Mouse (Mus musculus) erythroid progenitor cell, adult 5-6 weeks (primary cell): ENCODE measurements around the gene Aip. TPM values are rescaled to one million over a fixed set of nuclear protein-coding genes. Genes with fewer than 3 reads are reported as not detected.
"Not testable (repeated sequence)": the region's sequence is repeated elsewhere in the genome, so short reads cannot be mapped to it uniquely, and the experiment has no call there.

Source experiments
- ATAC-seq: replicated peaks from 2 replicates; pipeline ENCODE4 v1.8.0; 2016; ENCODE audit warnings: moderate number of reproducible peaks, mild to moderate bottlenecking, moderate TSS enrichment, inconsistent platforms; ENCODE audit not compliant: poor library complexity, low FRiP score, severe bottlenecking
- total RNA-seq, 2 experiments: library from RNA; stranded (forward) in 1 of 2; stranded (reverse) in 1 of 2; fragments of 150-400 nt in 1 of 2; fragments of 186-747, 209-891 nt in 1 of 2; gene quantifications; 2 replicates each; pipeline versions ENCODE4 v1.2.3 to v1.2.4; 2015 to 2017; ENCODE audit warnings: low replicate concordance in 2 of 2

Aip gene
- total RNA-seq, 2 experiments from 2014 or later, result 33.5 to 41.2 TPM

GRCm38 (mm10) chr19:4072706-4073424 lies 52.8 kb downstream of the Aip start:
- ATAC-seq, result no peak

DNA sequence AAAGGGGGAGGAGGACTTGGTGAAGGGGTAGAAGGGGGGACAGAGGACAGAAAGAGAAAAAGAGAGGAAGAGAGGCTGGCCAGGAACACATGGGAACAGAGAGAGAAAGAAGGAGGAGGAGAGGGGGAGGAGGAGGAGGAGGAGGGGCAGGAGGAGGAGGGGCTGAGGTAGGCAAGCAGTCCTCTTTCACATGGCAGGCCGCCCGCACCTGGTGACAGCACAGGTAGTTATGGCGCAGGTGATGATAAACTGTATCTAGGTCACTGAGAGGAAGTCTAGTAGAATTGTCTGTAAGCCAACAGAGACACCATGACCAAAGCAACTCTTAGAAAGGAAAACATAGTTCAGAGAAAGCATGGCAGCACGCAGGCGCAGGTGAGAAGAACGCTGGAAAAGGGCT lies 54.3 kb downstream of the Aip start:
- ATAC-seq, result no peak

- ATAC-seq, result no peak
Measured at GRCm38 (mm10) chr19:4070756-4071155, 54.9 kb downstream of the Aip start.

DNA sequence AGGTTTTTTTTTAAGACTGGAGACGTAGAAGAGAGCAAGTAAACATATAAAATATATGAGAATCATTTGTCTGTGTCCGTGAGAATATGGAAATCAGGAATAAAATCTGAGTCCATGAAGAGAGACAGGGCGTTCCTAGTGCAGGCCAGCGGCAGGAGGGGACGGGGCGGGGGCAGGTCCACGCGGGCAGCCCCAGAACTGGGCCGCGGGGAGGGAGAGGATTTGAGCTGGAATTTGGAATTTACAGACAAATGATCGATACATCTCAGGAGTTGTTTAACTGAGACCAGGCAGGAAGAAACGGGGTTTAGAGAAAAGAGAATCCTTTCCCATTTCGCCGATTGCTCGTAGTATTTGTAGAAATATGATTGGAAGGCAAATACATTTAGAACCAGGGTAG lies 55.3 kb downstream of the Aip start:
- no peak for ATAC-seq

- no peak for ATAC-seq
Measured at GRCm38 (mm10) chr19:4068717-4069410, 56.8 kb downstream of the Aip start.

DNA sequence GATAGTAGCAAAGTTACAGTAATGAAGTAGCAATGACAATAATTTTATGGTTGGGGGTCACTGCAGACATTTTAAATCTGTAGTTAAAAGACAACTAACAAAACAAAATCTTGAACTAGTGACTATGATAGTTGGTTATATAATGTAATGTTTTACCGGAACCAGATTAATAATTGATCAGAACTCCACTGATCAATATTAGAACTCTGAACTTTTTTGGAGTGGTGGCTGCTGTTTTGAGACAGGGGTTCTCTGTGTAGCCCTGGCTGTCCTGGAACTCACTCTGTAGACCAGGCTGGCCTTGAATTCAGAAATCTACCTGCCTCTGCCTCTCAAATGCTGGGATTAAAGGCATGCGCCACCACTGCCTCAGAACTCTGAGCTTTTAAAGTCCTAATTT lies 57.4 kb downstream of the Aip start:
- ATAC-seq, result not testable (repeated sequence)

- no peak for ATAC-seq
Measured at GRCm38 (mm10) chr19:4066877-4067276, 58.8 kb downstream of the Aip start.

- no peak for ATAC-seq
Measured at GRCm38 (mm10) chr19:4066280-4066679, 59.4 kb downstream of the Aip start.

DNA sequence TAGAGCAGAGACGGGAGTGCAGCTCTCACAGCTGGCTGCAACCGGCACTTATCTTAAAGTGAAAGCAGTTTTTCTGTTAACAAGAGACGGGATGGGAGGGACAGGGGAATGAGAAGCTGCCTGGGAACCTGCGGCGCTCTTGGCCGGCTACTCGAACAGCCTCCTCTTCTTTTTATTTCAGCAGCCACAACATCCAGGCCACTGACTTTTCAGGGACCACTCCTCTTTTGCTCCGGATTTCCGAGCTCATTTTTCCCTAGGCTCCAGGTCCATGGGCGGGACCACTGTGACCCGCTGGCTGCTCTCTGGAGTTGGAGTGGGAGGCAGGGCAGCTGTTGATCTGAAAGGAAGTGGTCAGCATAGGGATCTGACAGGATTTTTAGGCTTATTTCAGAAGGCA lies 61.2 kb downstream of the Aip start:
- not testable (repeated sequence) for ATAC-seq

Other genes starting within 250 kb of the Aip start
Only the 30 nearest of the 33 such genes appear.
- gene Unc93b1, start 190.7 kb downstream of the Aip start, total RNA-seq (2015; ENCODE audit: low replicate concordance), result 28.5 and 29.3 TPM in 2 replicates
- gene Unc93b1, start 190.7 kb downstream of the Aip start, total RNA-seq (2017; ENCODE audit: low replicate concordance), result 28.2 and 34.4 TPM in 2 replicates
- gene Aldh3b3, start 167.2 kb downstream of the Aip start, total RNA-seq (2015; ENCODE audit: low replicate concordance), result 3.6 TPM in 1 of 2 replicates, not detected in the other
- gene Aldh3b3, start 167.2 kb downstream of the Aip start, total RNA-seq (2017; ENCODE audit: low replicate concordance), result not detected in 2 replicates
- 1.3 and 6.5 TPM in 2 replicates for gene Aldh3b2, start 153.5 kb downstream of the Aip start, total RNA-seq (2015; ENCODE audit: low replicate concordance)
- 1.1 and 2.4 TPM in 2 replicates for gene Aldh3b2, start 153.5 kb downstream of the Aip start, total RNA-seq (2017; ENCODE audit: low replicate concordance)
- gene Acy3, start 139.3 kb downstream of the Aip start, total RNA-seq (2015; ENCODE audit: low replicate concordance), result not detected in 2 replicates
- not detected in 2 replicates for gene Acy3, start 139.3 kb downstream of the Aip start, total RNA-seq (2017; ENCODE audit: low replicate concordance)
- not detected in 2 replicates for gene Tbx10, start 133.1 kb downstream of the Aip start, total RNA-seq (2015; ENCODE audit: low replicate concordance)
- gene Tbx10, start 133.1 kb downstream of the Aip start, total RNA-seq (2017; ENCODE audit: low replicate concordance), result not detected in 2 replicates
- gene Nudt8, start 125.3 kb downstream of the Aip start, total RNA-seq (2015; ENCODE audit: low replicate concordance), result not detected in 2 replicates
- 1.4 TPM in 1 of 2 replicates, not detected in the other for gene Nudt8, start 125.3 kb downstream of the Aip start, total RNA-seq (2017; ENCODE audit: low replicate concordance)
- gene Gm49405, start 125.2 kb downstream of the Aip start, total RNA-seq (2015; ENCODE audit: low replicate concordance), result not detected in 2 replicates
- gene Gm49405, start 125.2 kb downstream of the Aip start, total RNA-seq (2017; ENCODE audit: low replicate concordance), result 0.90 TPM in 1 of 2 replicates, not detected in the other
- 0.42 TPM in 1 of 2 replicates, not detected in the other for gene Doc2g, start 122.5 kb downstream of the Aip start, total RNA-seq (2015; ENCODE audit: low replicate concordance)
- gene Doc2g, start 122.5 kb downstream of the Aip start, total RNA-seq (2017; ENCODE audit: low replicate concordance), result 3.0 TPM in 1 of 2 replicates, not detected in the other
- gene Ndufv1, start 113.1 kb downstream of the Aip start, total RNA-seq (2015; ENCODE audit: low replicate concordance), result 77.1 and 96.6 TPM in 2 replicates
- gene Ndufv1, start 113.1 kb downstream of the Aip start, total RNA-seq (2017; ENCODE audit: low replicate concordance), result 161 and 207 TPM in 2 replicates
- gene Gstp1, start 87.9 kb downstream of the Aip start, total RNA-seq (2015; ENCODE audit: low replicate concordance), result 115 and 185 TPM in 2 replicates
- 22.8 and 23.9 TPM in 2 replicates for gene Gstp1, start 87.9 kb downstream of the Aip start, total RNA-seq (2017; ENCODE audit: low replicate concordance)
- gene Gstp2, start 79.8 kb downstream of the Aip start, total RNA-seq (2015; ENCODE audit: low replicate concordance), result 3.2 TPM in 1 of 2 replicates, not detected in the other
- 3.2 TPM in 1 of 2 replicates, not detected in the other for gene Gstp2, start 79.8 kb downstream of the Aip start, total RNA-seq (2017; ENCODE audit: low replicate concordance)
- gene Gstp3, start 66.3 kb downstream of the Aip start, total RNA-seq (2015; ENCODE audit: low replicate concordance), result 8.8 and 15.9 TPM in 2 replicates
- gene Gstp3, start 66.3 kb downstream of the Aip start, total RNA-seq (2017; ENCODE audit: low replicate concordance), result 16.8 and 19.8 TPM in 2 replicates
- not detected in 2 replicates for gene Cabp2, start 44.3 kb downstream of the Aip start, total RNA-seq (2015; ENCODE audit: low replicate concordance)
- gene Cabp2, start 44.3 kb downstream of the Aip start, total RNA-seq (2017; ENCODE audit: low replicate concordance), result not detected in 2 replicates
- gene Cdk2ap2, start 28.7 kb downstream of the Aip start, total RNA-seq (2015; ENCODE audit: low replicate concordance), result 118 and 124 TPM in 2 replicates
- gene Cdk2ap2, start 28.7 kb downstream of the Aip start, total RNA-seq (2017; ENCODE audit: low replicate concordance), result 17.9 and 36.3 TPM in 2 replicates
- gene Pitpnm1, start 25.9 kb downstream of the Aip start, total RNA-seq (2015; ENCODE audit: low replicate concordance), result 56.6 and 67.1 TPM in 2 replicates
- gene Pitpnm1, start 25.9 kb downstream of the Aip start, total RNA-seq (2017; ENCODE audit: low replicate concordance), result 33.9 and 60.9 TPM in 2 replicates
- 1.1 TPM in 1 of 2 replicates, not detected in the other for gene Gpr152, start 13.9 kb upstream of the Aip start, total RNA-seq (2015; ENCODE audit: low replicate concordance)
- not detected in 2 replicates for gene Gpr152, start 13.9 kb upstream of the Aip start, total RNA-seq (2017; ENCODE audit: low replicate concordance)
- not detected in 2 replicates for gene Cabp4, start 18.2 kb upstream of the Aip start, total RNA-seq (2015; ENCODE audit: low replicate concordance)
- not detected in 2 replicates for gene Cabp4, start 18.2 kb upstream of the Aip start, total RNA-seq (2017; ENCODE audit: low replicate concordance)
- gene Coro1b, start 22.8 kb upstream of the Aip start, total RNA-seq (2015; ENCODE audit: low replicate concordance), result 68.3 and 83.3 TPM in 2 replicates
- gene Coro1b, start 22.8 kb upstream of the Aip start, total RNA-seq (2017; ENCODE audit: low replicate concordance), result 8.5 and 48.9 TPM in 2 replicates
- gene Ptprcap, start 27.7 kb upstream of the Aip start, total RNA-seq (2015; ENCODE audit: low replicate concordance), result 66.3 and 73.4 TPM in 2 replicates
- gene Ptprcap, start 27.7 kb upstream of the Aip start, total RNA-seq (2017; ENCODE audit: low replicate concordance), result 14.4 and 38.8 TPM in 2 replicates
- gene Rps6kb2, start 37.5 kb upstream of the Aip start, total RNA-seq (2015; ENCODE audit: low replicate concordance), result 39.8 and 52.3 TPM in 2 replicates
- gene Rps6kb2, start 37.5 kb upstream of the Aip start, total RNA-seq (2017; ENCODE audit: low replicate concordance), result 21.4 and 34.8 TPM in 2 replicates
- 0.72 and 2.5 TPM in 2 replicates for gene Carns1, start 49.6 kb upstream of the Aip start, total RNA-seq (2015; ENCODE audit: low replicate concordance)
- 0.13 and 1.5 TPM in 2 replicates for gene Carns1, start 49.6 kb upstream of the Aip start, total RNA-seq (2017; ENCODE audit: low replicate concordance)
- gene Tbc1d10c, start 65.4 kb upstream of the Aip start, total RNA-seq (2015; ENCODE audit: low replicate concordance), result 8.0 and 31.0 TPM in 2 replicates
- gene Tbc1d10c, start 65.4 kb upstream of the Aip start, total RNA-seq (2017; ENCODE audit: low replicate concordance), result 6.2 and 14.2 TPM in 2 replicates
- 181 and 188 TPM in 2 replicates for gene Ppp1ca, start 66.2 kb upstream of the Aip start, total RNA-seq (2015; ENCODE audit: low replicate concordance)
- gene Ppp1ca, start 66.2 kb upstream of the Aip start, total RNA-seq (2017; ENCODE audit: low replicate concordance), result 185 and 268 TPM in 2 replicates
- 44.0 and 54.1 TPM in 2 replicates for gene Rad9a, start 75.8 kb upstream of the Aip start, total RNA-seq (2015; ENCODE audit: low replicate concordance)
- 27.5 and 41.6 TPM in 2 replicates for gene Rad9a, start 75.8 kb upstream of the Aip start, total RNA-seq (2017; ENCODE audit: low replicate concordance)
- gene Clcf1, start 88.4 kb upstream of the Aip start, total RNA-seq (2015; ENCODE audit: low replicate concordance), result not detected in 2 replicates
- 0.15 and 1.2 TPM in 2 replicates for gene Clcf1, start 88.4 kb upstream of the Aip start, total RNA-seq (2017; ENCODE audit: low replicate concordance)
- not detected in 2 replicates for gene AC109138.7, start 88.5 kb upstream of the Aip start, total RNA-seq (2015; ENCODE audit: low replicate concordance)
- not detected in 2 replicates for gene AC109138.7, start 88.5 kb upstream of the Aip start, total RNA-seq (2017; ENCODE audit: low replicate concordance)
- gene Pold4, start 106.0 kb upstream of the Aip start, total RNA-seq (2015; ENCODE audit: low replicate concordance), result 21.8 and 24.5 TPM in 2 replicates
- 5.0 and 16.1 TPM in 2 replicates for gene Pold4, start 106.0 kb upstream of the Aip start, total RNA-seq (2017; ENCODE audit: low replicate concordance)
- 2.2 and 16.8 TPM in 2 replicates for gene Ssh3, start 143.3 kb upstream of the Aip start, total RNA-seq (2015; ENCODE audit: low replicate concordance)
- gene Ssh3, start 143.3 kb upstream of the Aip start, total RNA-seq (2017; ENCODE audit: low replicate concordance), result 0.90 and 5.2 TPM in 2 replicates
- 0.72 and 1.3 TPM in 2 replicates for gene Ankrd13d, start 157.3 kb upstream of the Aip start, total RNA-seq (2015; ENCODE audit: low replicate concordance)
- gene Ankrd13d, start 157.3 kb upstream of the Aip start, total RNA-seq (2017; ENCODE audit: low replicate concordance), result 0.39 TPM in 1 of 2 replicates, not detected in the other
- 71.3 and 72.8 TPM in 2 replicates for gene Grk2, start 180.4 kb upstream of the Aip start, total RNA-seq (2015; ENCODE audit: low replicate concordance)
- 40.5 and 47.1 TPM in 2 replicates for gene Grk2, start 180.4 kb upstream of the Aip start, total RNA-seq (2017; ENCODE audit: low replicate concordance)